ENCODE assay signal across 7 mouse cellular contexts in genomic region chr4:136140327-136141250, GRCm38 (mm10). TPM values are rescaled to one million over a fixed set of nuclear protein-coding genes. Genes with fewer than 3 reads are reported as not detected.
A peak's percentile ranks its signal among the peaks of the same experiment; 100 is the strongest.
DNase-seq lines count a peak whose midpoint lies in the region; ATAC-seq lines count a peak whose summit lies in the region.

No protein-coding gene starts in this region.

- peak overlapping the region; percentile 96 for H3K27ac ChIP-seq in intestine, embryonic 15.5 days
- H3K27ac ChIP-seq in limb, embryonic 10.5 days, result peak overlapping the region; percentile 96
- peak overlapping the region; percentile 90 for H3K27ac ChIP-seq in midbrain, embryonic 12.5 days (replicated peaks)

- no peaks in the 10 kb centered on the region for H3K9me3 ChIP-seq in intestine, embryonic 15.5 days
- H3K9me3 ChIP-seq in limb, embryonic 10.5 days (replicated peaks), result no peaks in the 10 kb centered on the region
- H3K9me3 ChIP-seq in midbrain, embryonic 12.5 days, result no peaks in the 10 kb centered on the region

- no peak overlapping the region; the same call in none of the 2 replicates for H3K4me3 ChIP-seq in intestine, embryonic 15.5 days (replicated peaks)
- H3K4me3 ChIP-seq in limb, embryonic 10.5 days, result peak overlapping the region; percentile 40
- peak overlapping the region; percentile 13 for H3K4me3 ChIP-seq in midbrain, embryonic 12.5 days

- peak; percentile 96 to 97 for DNase-seq in adrenal gland, adult (ENCODE audit: inconsistent age in 2 of 2, low spot score in 1 of 2)
- peak; percentile 99 for DNase-seq in embryo, embryonic 10.5 days (ENCODE audit: low spot score)
- DNase-seq in gastrocnemius, postnatal 25 days, result peak; percentile 95
- DNase-seq in limb, embryonic 10.5 days (ENCODE audit: low spot score), result peak; percentile 96
- DNase-seq in spleen, adult 18-20 months, result peak; percentile 63 to 73

- H3K4me2 ChIP-seq in intestine, embryonic 15.5 days (replicated peaks), result peak overlapping the region; percentile 46
- H3K4me2 ChIP-seq in midbrain, embryonic 12.5 days (replicated peaks), result peak overlapping the region; percentile 78

- WGBS in intestine, embryonic 15.5 days, result 7% methylated on average over 31 of the region's 31 CpGs
- 3% methylated on average over 31 of the region's 31 CpGs for WGBS in limb, embryonic 10.5 days
- 2% methylated on average over 31 of the region's 31 CpGs for WGBS in midbrain, embryonic 12.5 days

- ATAC-seq in intestine, embryonic 15.5 days, result peak; percentile 84
- ATAC-seq in midbrain, embryonic 12.5 days (ENCODE audit: low FRiP score, low read depth), result peak; percentile 85

- peaks cover 45% of the 10 kb centered on the region for H3K4me1 ChIP-seq in intestine, embryonic 15.5 days (replicated peaks)
- peaks cover 78% of the 10 kb centered on the region for H3K4me1 ChIP-seq in limb, embryonic 10.5 days
- H3K4me1 ChIP-seq in midbrain, embryonic 12.5 days, result peaks cover 81% of the 10 kb centered on the region

- peak overlapping the region; percentile 5; the same call in 1 of the 2 replicates for H3K9ac ChIP-seq in intestine, embryonic 15.5 days
- peak overlapping the region; percentile 24; the same call in 1 of the 2 replicates for H3K9ac ChIP-seq in midbrain, embryonic 12.5 days (replicated peaks)

- no peaks in the 10 kb centered on the region for H3K36me3 ChIP-seq in intestine, embryonic 15.5 days
- H3K36me3 ChIP-seq in limb, embryonic 10.5 days, result peaks cover 10% of the 10 kb centered on the region; the same call in 1 of the 2 replicates
- no peaks in the 10 kb centered on the region for H3K36me3 ChIP-seq in midbrain, embryonic 12.5 days

- no peaks in the 10 kb centered on the region for H3K27me3 ChIP-seq in intestine, embryonic 15.5 days (replicated peaks)
- H3K27me3 ChIP-seq in limb, embryonic 10.5 days (ENCODE audit: low read depth, poor library complexity, severe bottlenecking), result no peaks in the 10 kb centered on the region
- H3K27me3 ChIP-seq in midbrain, embryonic 12.5 days, result 0 out of 2 replicates have a peak, but pooled peaks cover 3% of the 10 kb centered on the region

RNA-seq across cellular contexts. Expression of gene Id3, which starts 2.7 kb away (rescaled TPM):
- total RNA-seq in gastrocnemius, postnatal 25 days (2021), result 10 to 100 TPM; 13.5 to 21.2 TPM
- 269 and 285 TPM in 2 replicates for polyA plus RNA-seq in intestine, embryonic 15.5 days (2015; fragmentation: Nextera tagmentation; extraction: Ambion mirVana)
- 375 and 475 TPM in 2 replicates for polyA plus RNA-seq in limb, embryonic 10.5 days (2016; fragmentation: Nextera tagmentation; extraction: Ambion mirVana)
- 355 and 390 TPM in 2 replicates for polyA plus RNA-seq in midbrain, embryonic 12.5 days (2016; fragmentation: Nextera tagmentation; extraction: Ambion mirVana)

RNA-seq across cellular contexts. Expression of gene E2f2, which starts 31.6 kb away (rescaled TPM):
- total RNA-seq in gastrocnemius, postnatal 25 days (2021), result 1 to 10 TPM; 1.8 to 3.5 TPM
- polyA plus RNA-seq in intestine, embryonic 15.5 days (2015; fragmentation: Nextera tagmentation; extraction: Ambion mirVana), result 8.1 and 9.8 TPM in 2 replicates
- 6.4 and 7.3 TPM in 2 replicates for polyA plus RNA-seq in limb, embryonic 10.5 days (2016; fragmentation: Nextera tagmentation; extraction: Ambion mirVana)
- 10.0 and 10.7 TPM in 2 replicates for polyA plus RNA-seq in midbrain, embryonic 12.5 days (2016; fragmentation: Nextera tagmentation; extraction: Ambion mirVana)
